Mouse (Mus musculus) E14TG2a.4 (cell line): Measurements from ENCODE around the gene Osbpl2.

Experiments
- CTCF ChIP-seq: conservative IDR thresholded peaks from 2 replicates; pipeline ENCODE4 v1.5.1; 2014; ENCODE audit warnings: low read length
- NANOG ChIP-seq: IDR thresholded peaks from 2 replicates; pipeline ENCODE4 v1.6.1; 2014; ENCODE audit warnings: borderline replicate concordance, low read length, mixed read lengths
- POU5F1 ChIP-seq: IDR thresholded peaks from 2 replicates; pipeline ENCODE4 v1.6.1; 2014; ENCODE audit warnings: low read length, borderline replicate concordance

DNA sequence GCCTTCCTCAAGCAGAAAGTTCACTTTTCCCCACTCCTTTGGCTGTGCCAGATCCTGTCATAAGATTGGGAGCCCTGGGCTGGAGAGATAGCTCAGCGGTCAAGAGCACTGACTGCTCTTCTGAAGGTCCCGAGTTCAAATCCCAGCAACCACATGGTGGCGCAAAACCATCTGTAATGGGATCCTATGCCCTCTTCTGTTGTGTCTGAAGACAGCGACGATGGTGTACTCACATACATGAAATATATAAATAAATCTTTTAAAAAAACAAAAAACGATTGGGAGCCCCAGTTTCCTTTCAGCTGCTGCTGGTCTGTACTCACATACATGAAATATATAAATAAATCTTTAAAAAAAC lies 65.6 kb downstream of the Osbpl2 start:
- TF ChIP-seq CTCF, result no peak
- no peak for TF ChIP-seq NANOG
- no peak for TF ChIP-seq POU5F1
